Mouse (Mus musculus): ENCODE measurements around the gene Rev3l.

- TF ChIP-seq POLR2A (IDR thresholded peaks at IDR 0.05; ENCODE audit: low read depth, low read length) (no peak), CTCF (conservative IDR thresholded peaks at IDR 0.05; ENCODE audit: insufficient read depth, insufficient read length, low read depth, low read length) (no peak)
Measured at GRCm38 (mm10) chr10:39904191-39904590, 172.3 kb downstream of the Rev3l start.
